Mouse (Mus musculus) intestine, embryonic 16.5 days (tissue): ENCODE data around the gene Fam25c. TPM values are rescaled to one million over a fixed set of nuclear protein-coding genes. Genes with fewer than 3 reads are reported as not detected.

ENCODE experiments used
- ATAC-seq: fragments of 200-750 bp; cut with Nextera tagmentation; 2 replicates; pipeline ENCODE4 v1.8.0; 2017; ENCODE audit warnings: moderate TSS enrichment, moderate library complexity
- H3K27ac ChIP-seq: fragments of 300-500 bp; sonication (generic); 2 replicates; pipeline ENCODE4 v1.5.1; 2014; ENCODE audit warnings: mild to moderate bottlenecking, low read length
- H3K27me3 ChIP-seq: fragments of 300-500 bp; sonication (generic); replicated peaks from 2 replicates; pipeline ENCODE4 v1.6.1; 2014; ENCODE audit warnings: low read length, control low read depth, mixed read lengths; ENCODE audit not compliant: control insufficient read depth, insufficient read depth
- H3K36me3 ChIP-seq: fragments of 300-500 bp; sonication (generic); 2 replicates; pipeline ENCODE4 v1.6.1; 2014; ENCODE audit warnings: low read length, control low read depth; ENCODE audit not compliant: control insufficient read depth, insufficient read depth
- H3K4me1 ChIP-seq: fragments of 300-500 bp; sonication (generic); 2 replicates; pipeline ENCODE4 v1.6.1; 2014; ENCODE audit warnings: low read length, control low read depth, mixed read lengths; ENCODE audit not compliant: control insufficient read depth, insufficient read depth
- H3K4me2 ChIP-seq: fragments of 300-500 bp; sonication (generic); 2 replicates; pipeline ENCODE4 v1.6.1; 2014; ENCODE audit warnings: low read depth, low read length, control low read depth
- H3K4me3 ChIP-seq: fragments of 300-500 bp; sonication (generic); 2 replicates; pipeline ENCODE4 v1.5.1; 2014; ENCODE audit warnings: mild to moderate bottlenecking, low read length
- H3K9ac ChIP-seq: fragments of 300-500 bp; sonication (generic); 2 replicates; pipeline ENCODE4 v1.6.1; 2014; ENCODE audit warnings: low read depth, low read length
- H3K9me3 ChIP-seq: fragments of 300-500 bp; sonication (generic); 2 replicates; pipeline ENCODE4 v1.6.1; 2016; ENCODE audit warnings: low read length, control low read depth; ENCODE audit not compliant: control insufficient read depth
- WGBS: fragments of 180-500 bp; shearing (Covaris S2); extraction: QIAGEN DNeasy Blood & Tissue Kit; methylation state at CpG from one replicate; pipeline ENCODE4 v1.1.7; 2014; 5-methylcytosine and 5-hydroxymethylcytosine counted together
- polyA plus RNA-seq: library from polyadenylated mRNA; unstranded; fragments of >200 nt; fragmentation: Nextera tagmentation; extraction: Ambion mirVana; gene quantifications from 2 replicates; pipeline ENCODE4 v1.2.1, GENCODE M21; 2015

Fam25c gene
- polyA plus RNA-seq, 1 experiment from 2014 or later, result not detected

- no peak overlapping the region for H3K27ac ChIP-seq
- 54% methylated on average over 12 of the region's 12 CpGs for WGBS
- no peak overlapping the region for H3K9ac ChIP-seq
- no peaks in the 10 kb centered on the region for H3K9me3 ChIP-seq
- ATAC-seq, result no peak
- no peak overlapping the region for H3K4me3 ChIP-seq
- H3K36me3 ChIP-seq, result peaks cover 11% of the 10 kb centered on the region
- no peak overlapping the region for H3K4me2 ChIP-seq
- no peaks in the 10 kb centered on the region for H3K4me1 ChIP-seq
- H3K27me3 ChIP-seq, result no peaks in the 10 kb centered on the region
These were observed 9.3 kb downstream of the Fam25c start for GRCm38 (mm10) chr14:34345771-34346566.

GRCm38 (mm10) chr14:34344361-34344760 is 10.9 kb downstream of the Fam25c start:
- Histone ChIP-seq H3K9ac (no peak overlapping the region), H3K4me3 (no peak overlapping the region), H3K27me3 (no peaks in the 10 kb centered on the region), H3K36me3 (peaks cover 14% of the 10 kb centered on the region), H3K9me3 (no peaks in the 10 kb centered on the region), H3K27ac (no peak overlapping the region), H3K4me2 (no peak overlapping the region), H3K4me1 (no peaks in the 10 kb centered on the region)
- no peak for ATAC-seq
- 84% methylated on average over 5 of the region's 5 CpGs for WGBS

GRCm38 (mm10) chr14:34343078-34343477 is 12.2 kb downstream of the Fam25c start:
- no peak overlapping the region for H3K4me3 ChIP-seq
- H3K4me1 ChIP-seq, result no peaks in the 10 kb centered on the region
- H3K4me2 ChIP-seq, result no peak overlapping the region
- 86% methylated on average over 4 of the region's 4 CpGs for WGBS
- no peak overlapping the region for H3K9ac ChIP-seq
- H3K27me3 ChIP-seq, result no peaks in the 10 kb centered on the region
- no peak for ATAC-seq
- peaks cover 14% of the 10 kb centered on the region for H3K36me3 ChIP-seq
- no peaks in the 10 kb centered on the region for H3K9me3 ChIP-seq
- H3K27ac ChIP-seq, result no peak overlapping the region

DNA sequence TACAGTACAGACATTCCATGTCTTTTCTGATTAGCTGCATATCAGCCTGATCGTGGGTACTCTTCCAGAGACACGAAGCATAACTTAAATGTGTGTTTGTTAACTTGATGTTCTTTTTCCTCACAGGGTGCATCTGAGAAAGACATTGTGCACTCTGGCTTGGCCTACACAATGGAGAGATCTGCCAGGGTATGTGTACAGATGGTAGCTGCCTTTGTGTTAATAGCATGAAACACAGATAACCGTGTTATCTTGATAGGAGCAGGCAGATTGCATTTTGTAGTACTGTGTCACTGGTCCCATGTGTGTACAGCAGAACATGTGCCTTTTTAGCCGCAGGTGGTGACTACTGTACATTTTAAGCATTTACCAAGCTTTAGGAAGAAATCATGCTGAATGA is 13.2 kb downstream of the Fam25c start:
- no peak overlapping the region for H3K9ac ChIP-seq

DNA sequence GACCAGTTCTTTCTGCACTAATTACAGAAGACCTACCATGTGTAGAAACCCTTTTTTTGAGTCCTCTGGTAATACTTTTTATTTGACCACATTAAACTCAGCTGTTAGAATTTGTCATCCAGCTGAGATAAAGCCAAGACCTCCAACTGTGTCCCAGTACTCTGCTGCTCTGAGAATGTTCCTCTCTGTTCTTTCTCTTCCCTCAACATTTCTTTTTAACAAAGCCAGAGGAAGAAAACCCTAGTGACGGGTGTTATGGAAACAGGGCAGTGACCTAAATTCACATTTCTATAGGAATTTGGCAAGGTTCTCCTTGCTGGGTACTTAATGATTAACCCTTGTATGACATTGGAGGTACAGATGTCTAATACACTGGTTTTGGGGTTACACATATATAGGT is 15.8 kb downstream of the Fam25c start:
- no peaks in the 10 kb centered on the region for H3K4me1 ChIP-seq
- no peak for ATAC-seq
- 67% methylated on average over 1 of the region's 1 CpGs for WGBS
- no peak overlapping the region for H3K27ac ChIP-seq
- no peaks in the 10 kb centered on the region for H3K27me3 ChIP-seq
- H3K4me2 ChIP-seq, result no peak overlapping the region
- H3K9ac ChIP-seq, result no peak overlapping the region
- H3K9me3 ChIP-seq, result no peaks in the 10 kb centered on the region
- H3K36me3 ChIP-seq, result peaks cover 35% of the 10 kb centered on the region
- H3K4me3 ChIP-seq, result no peak overlapping the region

More for the DNA sequence above, 13.2 kb downstream of the Fam25c start:
- Histone ChIP-seq H3K4me1 (no peaks in the 10 kb centered on the region), H3K27me3 (no peaks in the 10 kb centered on the region), H3K36me3 (peaks cover 18% of the 10 kb centered on the region), H3K9me3 (no peaks in the 10 kb centered on the region), H3K27ac (no peak overlapping the region), H3K4me2 (no peak overlapping the region), H3K4me3 (no peak overlapping the region)
- WGBS, result 89% methylated on average over 4 of the region's 4 CpGs
- no peak for ATAC-seq

- peaks cover 24% of the 10 kb centered on the region for H3K36me3 ChIP-seq
- H3K4me1 ChIP-seq, result no peaks in the 10 kb centered on the region
- no peaks in the 10 kb centered on the region for H3K9me3 ChIP-seq
- H3K4me3 ChIP-seq, result no peak overlapping the region
- 83% methylated on average over 5 of the region's 5 CpGs for WGBS
- H3K4me2 ChIP-seq, result no peak overlapping the region
- H3K27me3 ChIP-seq, result no peaks in the 10 kb centered on the region
- H3K27ac ChIP-seq, result no peak overlapping the region
- H3K9ac ChIP-seq, result no peak overlapping the region
- no peak for ATAC-seq
These were observed 22.8 kb downstream of the Fam25c start for GRCm38 (mm10) chr14:34332476-34332875.

- WGBS, result 84% methylated on average over 3 of the region's 3 CpGs
- no peak overlapping the region for H3K9ac ChIP-seq
- no peaks in the 10 kb centered on the region for H3K9me3 ChIP-seq
- H3K4me2 ChIP-seq, result no peak overlapping the region
- no peak overlapping the region for H3K4me3 ChIP-seq
- H3K27ac ChIP-seq, result no peak overlapping the region
- peaks cover 22% of the 10 kb centered on the region for H3K36me3 ChIP-seq
- no peaks in the 10 kb centered on the region for H3K27me3 ChIP-seq
- no peaks in the 10 kb centered on the region for H3K4me1 ChIP-seq
- no peak for ATAC-seq
These were observed 23.3 kb downstream of the Fam25c start for GRCm38 (mm10) chr14:34331886-34332285.

DNA sequence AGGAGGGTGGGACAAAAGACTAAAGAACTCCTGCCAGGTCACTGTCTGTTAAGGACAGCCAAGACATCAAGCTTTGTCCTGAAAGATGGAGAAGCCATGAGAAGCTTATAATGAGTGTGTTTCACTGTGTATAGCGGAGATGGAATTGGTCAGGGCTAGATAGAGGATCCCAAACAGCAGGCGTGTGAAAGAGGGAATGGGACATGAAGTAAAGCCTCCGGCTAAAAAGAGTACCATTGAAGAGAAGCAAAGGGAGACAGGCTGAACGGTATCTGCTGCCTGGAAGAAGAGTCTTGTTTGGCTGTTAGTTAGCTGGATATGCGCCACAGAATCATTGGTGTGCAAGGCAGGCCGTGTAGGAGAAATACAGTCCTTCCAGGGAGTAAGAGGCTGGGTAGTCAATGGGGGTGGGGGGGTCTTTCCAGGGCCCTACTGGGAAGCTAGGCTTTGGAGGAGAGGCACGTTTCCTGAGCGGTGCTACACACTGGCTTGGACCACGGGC is 24.5 kb downstream of the Fam25c start:
- H3K4me2 ChIP-seq, result no peak overlapping the region
- no peaks in the 10 kb centered on the region for H3K4me1 ChIP-seq
- no peaks in the 10 kb centered on the region for H3K27me3 ChIP-seq
- H3K36me3 ChIP-seq, result peaks cover 18% of the 10 kb centered on the region
- 90% methylated on average over 9 of the region's 9 CpGs for WGBS
- H3K4me3 ChIP-seq, result no peak overlapping the region
- no peak overlapping the region for H3K27ac ChIP-seq
- H3K9me3 ChIP-seq, result no peaks in the 10 kb centered on the region
- ATAC-seq, result no peak
- H3K9ac ChIP-seq, result no peak overlapping the region

DNA sequence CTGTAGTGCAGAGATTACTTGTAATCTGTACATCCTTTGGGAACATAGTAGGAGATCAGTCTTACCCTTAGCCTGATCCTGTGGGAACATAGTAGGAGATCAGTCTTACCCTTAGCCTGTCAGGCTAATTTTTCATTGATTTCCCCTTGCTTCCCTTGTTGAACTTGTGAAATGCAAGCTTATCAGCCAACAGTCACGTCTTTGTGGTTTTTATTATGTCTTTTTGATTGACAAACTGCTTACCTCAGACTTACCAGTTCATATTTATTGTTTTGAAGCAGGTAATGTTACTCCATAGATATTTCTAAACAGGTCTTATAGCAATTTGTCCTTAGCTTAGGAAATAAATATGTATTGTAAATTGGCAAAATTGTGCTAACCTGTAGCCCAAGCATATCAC is 27.6 kb downstream of the Fam25c start:
- WGBS, result 55% methylated on average over 1 of the region's 1 CpGs
- no peak overlapping the region for H3K4me2 ChIP-seq

More for the DNA sequence above, 27.6 kb downstream of the Fam25c start:
- ATAC-seq, result no peak
- Histone ChIP-seq H3K27me3 (no peaks in the 10 kb centered on the region), H3K27ac (no peak overlapping the region), H3K4me1 (no peaks in the 10 kb centered on the region), H3K4me3 (no peak overlapping the region), H3K36me3 (peaks cover 13% of the 10 kb centered on the region), H3K9me3 (no peaks in the 10 kb centered on the region), H3K9ac (no peak overlapping the region)
